Mouse (Mus musculus) stomach, postnatal 0 days (tissue): ENCODE data around the gene Rab21.

Experiments
- CTCF ChIP-seq: IDR thresholded peaks from 2 replicates; pipeline ENCODE4 v1.5.1; 2016; ENCODE audit warnings: antibody characterized with exemption, low read depth, mild to moderate bottlenecking, moderate library complexity
- EP300 ChIP-seq: optimal IDR thresholded peaks from 2 replicates; pipeline ENCODE3; 2016; ENCODE audit warnings: antibody characterized with exemption

DNA sequence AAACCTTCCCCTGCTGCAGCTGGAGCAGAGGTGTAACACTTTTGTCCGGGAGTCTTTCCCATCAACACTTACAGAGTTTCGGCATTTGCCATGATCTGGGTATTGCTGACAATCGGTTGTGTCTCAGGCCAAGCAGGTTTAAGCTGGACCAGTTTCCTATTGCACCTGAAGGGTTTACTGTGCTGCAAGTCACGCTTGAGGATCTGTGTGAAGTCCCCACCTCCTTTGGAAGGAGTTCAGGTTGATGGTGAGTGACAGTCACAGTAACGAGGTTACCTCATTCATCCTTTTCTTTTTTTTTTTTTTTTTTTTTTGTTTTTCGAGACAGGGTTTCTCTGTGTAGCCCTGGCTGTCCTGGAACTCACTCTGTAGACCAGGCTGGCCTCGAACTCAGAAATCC lies 40.7 kb upstream of the Rab21 start:
- TF ChIP-seq CTCF (no peak), EP300 (no peak)
